Mouse (Mus musculus) naive thymus-derived CD4-positive, alpha-beta T cell, adult 5 months (primary cell): ENCODE results near the gene Nelfb. TPM values are rescaled to one million over a fixed set of nuclear protein-coding genes. Genes with fewer than 3 reads are reported as not detected.

ENCODE experiments used
- polyA plus RNA-seq: library from polyadenylated mRNA; unstranded; fragments of 100-300 nt; shearing (Covaris generic); gene quantifications from one replicate; pipeline ENCODE4 v1.2.1, GENCODE M21; 2017

Gene Nelfb
- polyA plus RNA-seq = 97.1 TPM

GRCm38 (mm10) chr2:25211121-25211670 lies at the start of gene Nelfb:
Nelfb (minus strand) TSS chr2:25211489.

GRCm38 (mm10) chr2:25255284-25255779 lies 44.0 kb upstream of the Nelfb start, which contains the start of gene Tmem203:
Tmem203 (plus strand) TSS chr2:25255439.

GRCm38 (mm10) chr2:25246183-25247072 lies 35.1 kb upstream of the Nelfb start, which contains the start of gene AL732309.1:
AL732309.1 (minus strand) TSS chr2:25246863.

GRCm38 (mm10) chr2:25242101-25242506 lies 30.8 kb upstream of the Nelfb start, which contains the start of the genes Rnf208 and Cysrt1:
Rnf208 (plus strand) TSS chr2:25242255.
Cysrt1 (minus strand) TSS chr2:25242452.

GRCm38 (mm10) chr2:25236614-25237013 lies 25.3 kb upstream of the Nelfb start, which contains the start of gene Rnf224:
Rnf224 (minus strand) TSS chr2:25236787.

GRCm38 (mm10) chr2:25234050-25234449 lies 22.8 kb upstream of the Nelfb start, which contains the start of gene Slc34a3:
Slc34a3 (minus strand) TSS chr2:25234364.

GRCm38 (mm10) chr2:25224492-25224765 lies 13.1 kb upstream of the Nelfb start, which contains the start of gene Tubb4b:
Tubb4b (minus strand) TSS chr2:25224702.

GRCm38 (mm10) chr2:25218445-25218844 lies 7.2 kb upstream of the Nelfb start, which contains the start of gene Fam166a:
Fam166a (plus strand) TSS chr2:25218745.

GRCm38 (mm10) chr2:25214444-25214843 lies 3.2 kb upstream of the Nelfb start, which contains the start of gene Stpg3:
Stpg3 (minus strand) TSS chr2:25214637.

GRCm38 (mm10) chr2:25196172-25196954 lies 14.9 kb downstream of the Nelfb start, which contains the start of gene Tor4a:
Tor4a (minus strand) TSS chr2:25196886.

GRCm38 (mm10) chr2:25180478-25180903 lies 30.8 kb downstream of the Nelfb start, which contains the start of gene Nrarp:
Nrarp (plus strand) TSS chr2:25180758.

Other genes with a start within 250 kb of the Nelfb start
- 15.2 TPM for gene Dph7, start 249.1 kb downstream of the Nelfb start, polyA plus RNA-seq
- gene Mrpl41, start 236.4 kb downstream of the Nelfb start, polyA plus RNA-seq = 93.4 TPM
- gene Pnpla7, start 235.5 kb downstream of the Nelfb start, polyA plus RNA-seq = 98.3 TPM
- gene Nsmf, start 157.1 kb downstream of the Nelfb start, polyA plus RNA-seq = 20.8 TPM
- gene Entpd8, start 131.2 kb downstream of the Nelfb start, polyA plus RNA-seq = not detected
- gene Noxa1, start 116.3 kb downstream of the Nelfb start, polyA plus RNA-seq = not detected
- 3.0 TPM for gene Nrarp, start 30.7 kb downstream of the Nelfb start, polyA plus RNA-seq
- gene Tor4a, start 14.6 kb downstream of the Nelfb start, polyA plus RNA-seq = 20.7 TPM
- gene Stpg3, start 3.1 kb upstream of the Nelfb start, polyA plus RNA-seq = not detected
- gene Fam166a, start 7.3 kb upstream of the Nelfb start, polyA plus RNA-seq = not detected
- 99.9 TPM for gene Tubb4b, start 13.2 kb upstream of the Nelfb start, polyA plus RNA-seq
- not detected for gene Slc34a3, start 22.9 kb upstream of the Nelfb start, polyA plus RNA-seq
- gene Rnf224, start 25.3 kb upstream of the Nelfb start, polyA plus RNA-seq = not detected
- 0.37 TPM for gene Rnf208, start 30.8 kb upstream of the Nelfb start, polyA plus RNA-seq
- not detected for gene Cysrt1, start 31.0 kb upstream of the Nelfb start, polyA plus RNA-seq
- gene AL732309.1, start 35.4 kb upstream of the Nelfb start, polyA plus RNA-seq = 9.7 TPM
- 26.6 TPM for gene Tmem203, start 44.0 kb upstream of the Nelfb start, polyA plus RNA-seq
- 24.1 TPM for gene Tprn, start 51.1 kb upstream of the Nelfb start, polyA plus RNA-seq
- gene Ssna1, start 60.9 kb upstream of the Nelfb start, polyA plus RNA-seq = 81.2 TPM
- 101 TPM for gene Anapc2, start 61.0 kb upstream of the Nelfb start, polyA plus RNA-seq
- gene Tmem210, start 76.7 kb upstream of the Nelfb start, polyA plus RNA-seq = not detected
- gene Lrrc26, start 78.4 kb upstream of the Nelfb start, polyA plus RNA-seq = not detected
- not detected for gene Grin1, start 107.7 kb upstream of the Nelfb start, polyA plus RNA-seq
- gene Man1b1, start 120.8 kb upstream of the Nelfb start, polyA plus RNA-seq = 26.7 TPM
- gene Dpp7, start 144.9 kb upstream of the Nelfb start, polyA plus RNA-seq = 6.7 TPM
- 14.2 TPM for gene Uap1l1, start 154.2 kb upstream of the Nelfb start, polyA plus RNA-seq
- gene Sapcd2, start 160.8 kb upstream of the Nelfb start, polyA plus RNA-seq = not detected
- gene Entpd2, start 184.4 kb upstream of the Nelfb start, polyA plus RNA-seq = not detected
- 0.47 TPM for gene Npdc1, start 187.9 kb upstream of the Nelfb start, polyA plus RNA-seq
- gene Fut7, start 211.8 kb upstream of the Nelfb start, polyA plus RNA-seq = not detected
- gene Abca2, start 217.2 kb upstream of the Nelfb start, polyA plus RNA-seq = 44.9 TPM
- gene Clic3, start 245.3 kb upstream of the Nelfb start, polyA plus RNA-seq = 5.1 TPM
- 74.5 TPM for gene Paxx, start 249.6 kb upstream of the Nelfb start, polyA plus RNA-seq